Mouse (Mus musculus) testis, adult 2 months (tissue): ENCODE measurements at regions not wholly inside any gene's neighbourhood (a gene's known extent, or its start where the extent isn't known, plus 50 kb on each side); places are given as distances from the start of the nearest gene placed in this dataset.

Experiments used
- H3K27ac ChIP-seq: fragments of 200-500 bp; 2 replicates; pipeline ENCODE4 v1.5.1; 2012; ENCODE audit warnings: low read depth, low read length; ENCODE audit not compliant: control insufficient read depth, insufficient read depth
- H3K27me3 ChIP-seq: fragments of 200-500 bp; 2 replicates; pipeline ENCODE4 v1.6.1; 2012; ENCODE audit warnings: mild to moderate bottlenecking, low read length, moderate library complexity; ENCODE audit not compliant: control insufficient read depth, insufficient read depth
- H3K36me3 ChIP-seq: fragments of 200-500 bp; 2 replicates; pipeline ENCODE4 v1.6.1; 2012; ENCODE audit warnings: mild to moderate bottlenecking, low read length; ENCODE audit not compliant: control insufficient read depth, insufficient read depth
- H3K4me1 ChIP-seq: fragments of 200-500 bp; 2 replicates; pipeline ENCODE4 v1.6.1; 2012; ENCODE audit warnings: low read length; ENCODE audit not compliant: control insufficient read depth, insufficient read depth
- H3K4me3 ChIP-seq: fragments of 200-500 bp; 2 replicates; pipeline ENCODE4 v1.5.1; 2012; ENCODE audit warnings: low read depth, mild to moderate bottlenecking, low read length, moderate library complexity, mixed read lengths; ENCODE audit not compliant: control insufficient read depth
- CTCF ChIP-seq: fragments of 200-500 bp; IDR thresholded peaks from 2 replicates; pipeline ENCODE4 v1.5.1; 2012; ENCODE audit warnings: low read depth, mild to moderate bottlenecking, inconsistent platforms, low read length, moderate library complexity; ENCODE audit not compliant: control insufficient read depth, insufficient read depth, insufficient replicate concordance
- POLR2A ChIP-seq: fragments of 200-500 bp; IDR thresholded peaks from 2 replicates; pipeline ENCODE4 v1.6.1; 2012; ENCODE audit warnings: low read depth, mild to moderate bottlenecking, inconsistent platforms, low read length, moderate library complexity; ENCODE audit not compliant: control insufficient read depth

DNA sequence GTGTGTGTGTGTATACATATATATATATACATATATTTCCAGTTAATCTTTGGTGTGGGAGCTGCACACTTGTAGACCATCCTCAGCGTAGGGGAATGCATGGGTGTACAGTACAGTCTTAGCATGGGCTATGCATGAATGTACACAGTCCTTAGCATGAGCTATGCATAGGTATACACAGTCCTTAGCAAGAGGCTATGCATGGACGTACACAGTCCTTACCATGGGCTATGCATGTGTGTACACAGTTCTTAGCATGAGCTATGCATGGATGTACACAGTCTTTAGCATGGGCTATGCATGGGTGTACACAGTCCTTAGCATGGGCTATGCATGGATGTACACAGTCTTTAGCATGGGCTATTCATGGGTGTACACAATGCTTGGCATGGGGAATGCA is 70.5 kb downstream of the Rchy1 start:
- Histone ChIP-seq H3K36me3 (no peaks in the 10 kb centered on the region), H3K4me3 (no peak overlapping the region), H3K27me3 (no peaks in the 10 kb centered on the region), H3K4me1 (no peaks in the 10 kb centered on the region), H3K27ac (no peak overlapping the region)
- no peak for TF ChIP-seq CTCF
- TF ChIP-seq POLR2A = no peak

DNA sequence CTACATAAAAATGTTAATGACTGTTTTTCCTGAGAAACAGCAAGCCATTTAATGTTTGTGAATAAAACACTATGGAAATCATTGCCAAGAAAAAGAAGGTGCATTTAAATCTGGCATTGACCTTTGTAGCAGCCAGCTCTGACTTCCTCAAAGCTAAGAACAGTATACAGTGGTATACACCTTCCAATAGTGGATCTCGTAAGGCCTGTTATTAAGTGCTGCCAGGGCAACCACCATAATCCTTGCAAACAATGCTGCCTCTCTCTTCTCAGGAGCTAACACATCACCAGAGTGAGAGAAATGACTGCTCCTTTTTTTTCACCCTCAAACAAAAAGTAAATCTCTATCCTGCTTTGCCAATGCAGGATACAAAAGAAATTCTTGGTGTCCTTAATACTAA is 81.1 kb downstream of the Rchy1 start:
- no peaks in the 10 kb centered on the region for H3K36me3 ChIP-seq
- no peak overlapping the region for H3K4me3 ChIP-seq
- no peak for TF ChIP-seq POLR2A
- no peak for TF ChIP-seq CTCF
- H3K4me1 ChIP-seq = no peaks in the 10 kb centered on the region
- H3K27ac ChIP-seq = no peak overlapping the region
- H3K27me3 ChIP-seq = no peaks in the 10 kb centered on the region

- no peak overlapping the region for H3K4me3 ChIP-seq
- H3K36me3 ChIP-seq = no peaks in the 10 kb centered on the region
- no peak overlapping the region for H3K27ac ChIP-seq
- H3K27me3 ChIP-seq = no peaks in the 10 kb centered on the region
- H3K4me1 ChIP-seq = no peaks in the 10 kb centered on the region
- TF ChIP-seq CTCF = no peak
- no peak for TF ChIP-seq POLR2A
Observed at GRCm38 (mm10) chr5:91880231-91880630, 82.6 kb downstream of the Rchy1 start.

DNA sequence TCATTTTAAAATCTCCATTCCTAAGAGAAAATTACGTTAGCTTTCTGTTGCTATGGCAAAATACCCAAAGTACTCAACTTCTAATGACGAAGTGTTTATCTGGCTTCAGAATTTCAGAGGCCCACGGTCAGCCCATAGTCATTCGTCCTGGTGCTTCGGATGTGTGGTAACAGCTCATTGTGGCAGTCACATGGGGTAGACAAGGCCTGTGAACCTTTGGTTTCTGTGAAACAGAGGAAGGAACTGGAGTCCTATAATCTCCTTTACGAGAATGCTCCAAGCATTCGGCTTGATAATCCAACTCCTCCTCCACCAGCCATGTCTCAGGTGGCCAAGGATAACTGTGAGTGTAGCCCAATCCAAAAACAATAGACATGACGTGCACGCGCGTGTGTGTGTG is 84.2 kb downstream of the Rchy1 start:
- peaks cover 2% of the 10 kb centered on the region for H3K4me1 ChIP-seq
- no peaks in the 10 kb centered on the region for H3K27me3 ChIP-seq
- H3K4me3 ChIP-seq = no peak overlapping the region
- TF ChIP-seq POLR2A (no peak), CTCF (no peak)
- no peaks in the 10 kb centered on the region for H3K36me3 ChIP-seq
- no peak overlapping the region for H3K27ac ChIP-seq

GRCm38 (mm10) chr5:91876682-91877031 is 86.2 kb downstream of the Rchy1 start:
- no peaks in the 10 kb centered on the region for H3K36me3 ChIP-seq
- H3K4me1 ChIP-seq = peaks cover 6% of the 10 kb centered on the region
- H3K4me3 ChIP-seq = no peak overlapping the region
- H3K27ac ChIP-seq = no peak overlapping the region
- no peaks in the 10 kb centered on the region for H3K27me3 ChIP-seq
- no peak for TF ChIP-seq POLR2A
- TF ChIP-seq CTCF = no peak

- Histone ChIP-seq H3K27ac (no peak overlapping the region), H3K27me3 (no peaks in the 10 kb centered on the region), H3K4me3 (no peak overlapping the region), H3K4me1 (peaks cover 6% of the 10 kb centered on the region), H3K36me3 (no peaks in the 10 kb centered on the region)
- TF ChIP-seq CTCF = no peak
- TF ChIP-seq POLR2A = no peak
Observed at GRCm38 (mm10) chr5:91875875-91876681, 86.8 kb downstream of the Rchy1 start.

DNA sequence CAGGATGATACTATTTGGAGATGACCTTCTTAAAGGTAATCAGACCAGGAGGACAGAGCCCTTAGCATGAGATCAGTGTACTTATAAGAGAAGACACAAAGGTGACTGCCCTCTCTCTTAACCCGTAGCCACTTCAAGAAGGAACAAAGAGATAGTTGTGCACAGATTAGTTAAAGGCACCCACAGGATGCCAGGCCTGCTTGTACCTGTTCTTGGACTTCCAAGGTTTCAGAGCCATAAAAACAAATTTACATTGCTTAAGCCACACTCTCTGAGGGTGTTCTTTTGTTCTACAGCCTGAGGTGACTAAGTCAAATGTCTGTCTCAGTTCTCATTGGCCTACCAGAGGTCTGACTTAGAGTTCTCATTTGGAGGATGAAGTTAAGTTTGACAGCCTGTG is 90.1 kb downstream of the Rchy1 start:
- H3K27ac ChIP-seq = no peak overlapping the region
- peaks cover 6% of the 10 kb centered on the region for H3K4me1 ChIP-seq
- no peaks in the 10 kb centered on the region for H3K27me3 ChIP-seq
- H3K4me3 ChIP-seq = no peak overlapping the region; the same call in 1 of the 2 replicates
- no peaks in the 10 kb centered on the region for H3K36me3 ChIP-seq
- TF ChIP-seq CTCF (no peak), POLR2A (no peak)
